ENCODE assay signal across 8 mouse cellular contexts in the genomic region with DNA sequence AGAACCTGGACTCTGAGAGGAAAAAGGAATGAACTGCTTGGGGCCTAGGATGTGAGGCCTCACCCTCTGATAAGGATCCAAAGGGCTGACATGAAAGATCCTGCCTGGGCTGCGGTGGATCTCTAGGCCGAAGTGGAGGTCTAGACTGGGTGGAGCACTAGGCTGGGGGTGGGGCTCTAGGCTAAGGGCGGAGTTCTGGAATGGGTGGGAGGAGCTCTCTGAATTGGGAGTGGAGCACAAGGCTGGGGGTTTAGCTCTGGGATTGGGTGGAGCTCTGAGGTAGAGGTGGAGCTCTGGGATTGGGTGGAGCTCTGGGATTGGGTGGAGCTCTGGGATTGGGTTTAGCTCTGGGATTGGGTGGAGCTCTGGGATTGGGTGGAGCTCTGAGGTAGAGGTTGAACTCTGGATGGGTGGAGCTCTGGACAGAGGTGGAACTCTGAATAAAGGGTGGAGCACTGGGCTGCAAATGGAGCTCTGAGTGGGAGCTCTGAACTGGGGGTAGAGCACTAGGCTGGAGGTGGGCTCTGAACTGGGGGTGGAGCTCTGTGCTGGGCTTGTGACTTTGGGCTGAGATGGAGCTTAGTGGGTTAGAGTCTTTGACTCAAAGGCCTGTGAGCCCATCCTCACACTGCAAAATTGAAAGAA.
DNase-seq lines count a peak whose midpoint lies in the region; ATAC-seq and TF ChIP-seq lines count a peak whose summit lies in the region.

No protein-coding gene starts in this region.

- peak; percentile 52; the same call in 1 of the 2 replicates for ATAC-seq in midbrain, postnatal 0 days (ENCODE audit: low FRiP score)
- ATAC-seq in inflammation-experienced regulatory T-cells, adult 6 months = no peak

- H3K36me3 ChIP-seq in ES-Bruce4 (ENCODE audit: control insufficient read depth, insufficient read depth, low read length, poor library complexity, severe bottlenecking) = no peaks in the 10 kb centered on the region
- no peaks in the 10 kb centered on the region for H3K36me3 ChIP-seq in midbrain, postnatal 0 days (ENCODE audit: insufficient read depth, low read length)

- H3K4me3 ChIP-seq in ES-Bruce4 (ENCODE audit: low read depth, low read length) = no peak overlapping the region
- H3K4me3 ChIP-seq in midbrain, postnatal 0 days (ENCODE audit: low read depth, low read length) = no peak overlapping the region

- 11% methylated on average over 3 of the region's 3 CpGs for WGBS in midbrain, postnatal 0 days

- no peak for TF ChIP-seq CTCF in ES-Bruce4 (IDR thresholded peaks at IDR 0.05; ENCODE audit: low read depth, low read length)
- TF ChIP-seq CTCF in midbrain, postnatal 0 days (IDR thresholded peaks at IDR 0.05) = no peak

- peak; percentile 12 for DNase-seq in 3134 (ENCODE audit: extremely low read depth, insufficient read length, low spot score)
- DNase-seq in gastrocnemius, postnatal 10 days = peak; percentile 27
- peak; percentile 3 to 38 for DNase-seq in kidney, postnatal 25 days
- no peak for DNase-seq in midbrain, postnatal 0 days (ENCODE audit: low spot score)
- DNase-seq in thymus, postnatal 14 days = no peak
- DNase-seq in right cerebral cortex, adult 2 months (ENCODE audit: low spot score in 2 of 2) = no peak

- H3K4me2 ChIP-seq in midbrain, postnatal 0 days (ENCODE audit: low read depth, low read length, poor library complexity, severe bottlenecking) = no peak overlapping the region

- peak overlapping the region; percentile 40 for H3K27ac ChIP-seq in ES-Bruce4 (ENCODE audit: insufficient read depth, low read length)
- no peak overlapping the region for H3K27ac ChIP-seq in midbrain, postnatal 0 days (ENCODE audit: low read depth, low read length)

- TF ChIP-seq EP300 in ES-Bruce4 (IDR thresholded peaks at IDR 0.05; ENCODE audit: insufficient read depth, low read depth, low read length) = no peak

- H3K9ac ChIP-seq in ES-Bruce4 (ENCODE audit: low read depth, poor library complexity, severe bottlenecking) = no peak overlapping the region
- H3K9ac ChIP-seq in midbrain, postnatal 0 days (replicated peaks; ENCODE audit: low read length, poor library complexity, severe bottlenecking) = no peak overlapping the region

- TF ChIP-seq POLR2A in ES-Bruce4 (IDR thresholded peaks at IDR 0.05; ENCODE audit: insufficient read depth, low read length) = no peak

- H3K4me1 ChIP-seq in ES-Bruce4 (ENCODE audit: control insufficient read depth, insufficient read depth, low read length) = no peaks in the 10 kb centered on the region
- no peaks in the 10 kb centered on the region for H3K4me1 ChIP-seq in midbrain, postnatal 0 days (ENCODE audit: insufficient read depth, low read length)

- no peaks in the 10 kb centered on the region for H3K27me3 ChIP-seq in ES-Bruce4 (ENCODE audit: control insufficient read depth, insufficient read depth, low read length, poor library complexity, severe bottlenecking)
- H3K27me3 ChIP-seq in midbrain, postnatal 0 days (ENCODE audit: insufficient read depth, low read length) = no peaks in the 10 kb centered on the region

- no peaks in the 10 kb centered on the region for H3K9me3 ChIP-seq in ES-Bruce4 (replicated peaks; ENCODE audit: control insufficient read depth, insufficient read depth, low read length, poor library complexity, severe bottlenecking)
- H3K9me3 ChIP-seq in midbrain, postnatal 0 days (ENCODE audit: low read length) = no peaks in the 10 kb centered on the region

Comparison
In these comparisons a context has a peak if more than half of its experiments do, and no peak if none do; other contexts are left out.
1. DNase-seq: peak in 3134 (single experiment), gastrocnemius, postnatal 10 days (single experiment) and kidney, postnatal 25 days (2 of 2); none in midbrain, postnatal 0 days (single experiment), thymus, postnatal 14 days (single experiment) and right cerebral cortex, adult 2 months (0 of 2).